Mouse (Mus musculus) ovary, postnatal 14 days (tissue): ENCODE measurements around the gene Cdc20.

Experiments used
- DNase-seq: peaks from one replicate; pipeline ENCODE4 v3.0.0; 2022; ENCODE audit warnings: low spot score

Cdc20 gene

GRCm38 (mm10) chr4:118417112-118417797 is 19.9 kb downstream of the Cdc20 start:
- DNase-seq: no peak

- DNase-seq: no peak
These were observed 20.8 kb downstream of the Cdc20 start for GRCm38 (mm10) chr4:118416329-118416728.

- no peak for DNase-seq
These were observed 21.4 kb downstream of the Cdc20 start for GRCm38 (mm10) chr4:118415779-118416178.

- no peak for DNase-seq
These were observed 23.6 kb downstream of the Cdc20 start for GRCm38 (mm10) chr4:118413553-118413952.

GRCm38 (mm10) chr4:118410871-118411270 is 26.3 kb downstream of the Cdc20 start:
- no peak for DNase-seq

- peak; percentile 84 for DNase-seq
These were observed 27.8 kb downstream of the Cdc20 start, which contains the start of the genes Szt2 and Med8 for GRCm38 (mm10) chr4:118409142-118409900. Gene Szt2, minus strand, starts transcription at chr4:118409273. Gene Med8, plus strand, starts transcription at chr4:118409337.

- no peak for DNase-seq
These were observed 34.5 kb downstream of the Cdc20 start for GRCm38 (mm10) chr4:118402701-118403100.

- DNase-seq: no peak
These were observed 35.2 kb downstream of the Cdc20 start for GRCm38 (mm10) chr4:118401918-118402317.

- no peak for DNase-seq
These were observed 35.7 kb downstream of the Cdc20 start for GRCm38 (mm10) chr4:118401421-118401820.

- DNase-seq: no peak
These were observed 38.8 kb downstream of the Cdc20 start for GRCm38 (mm10) chr4:118398400-118398799.

- no peak for DNase-seq
These were observed 40.7 kb downstream of the Cdc20 start for GRCm38 (mm10) chr4:118396433-118396832.

- DNase-seq: no peak
These were observed 41.9 kb downstream of the Cdc20 start for GRCm38 (mm10) chr4:118395289-118395688.

GRCm38 (mm10) chr4:118394505-118394904 is 42.6 kb downstream of the Cdc20 start:
- DNase-seq: no peak

- DNase-seq: no peak
These were observed 47.0 kb downstream of the Cdc20 start for GRCm38 (mm10) chr4:118390146-118390545.

- no peak for DNase-seq
These were observed 49.8 kb downstream of the Cdc20 start for GRCm38 (mm10) chr4:118387316-118387715.

GRCm38 (mm10) chr4:118383271-118383670 is 53.9 kb downstream of the Cdc20 start:
- no peak for DNase-seq
